Mouse (Mus musculus): ENCODE results near the gene Cinp.

GRCm38 (mm10) chr12:110882291-110882690 lies 6.7 kb downstream of the Cinp start:
- TF ChIP-seq POLR2A (IDR thresholded peaks at IDR 0.05; ENCODE audit: insufficient read depth, low read length) = no peak
- TF ChIP-seq CTCF (IDR thresholded peaks at IDR 0.05; ENCODE audit: low read depth, low read length) = peak; percentile 54

Measured in ES-Bruce4 (cell line).